ENCODE assay signal across 12 mouse cellular contexts in the genomic region with DNA sequence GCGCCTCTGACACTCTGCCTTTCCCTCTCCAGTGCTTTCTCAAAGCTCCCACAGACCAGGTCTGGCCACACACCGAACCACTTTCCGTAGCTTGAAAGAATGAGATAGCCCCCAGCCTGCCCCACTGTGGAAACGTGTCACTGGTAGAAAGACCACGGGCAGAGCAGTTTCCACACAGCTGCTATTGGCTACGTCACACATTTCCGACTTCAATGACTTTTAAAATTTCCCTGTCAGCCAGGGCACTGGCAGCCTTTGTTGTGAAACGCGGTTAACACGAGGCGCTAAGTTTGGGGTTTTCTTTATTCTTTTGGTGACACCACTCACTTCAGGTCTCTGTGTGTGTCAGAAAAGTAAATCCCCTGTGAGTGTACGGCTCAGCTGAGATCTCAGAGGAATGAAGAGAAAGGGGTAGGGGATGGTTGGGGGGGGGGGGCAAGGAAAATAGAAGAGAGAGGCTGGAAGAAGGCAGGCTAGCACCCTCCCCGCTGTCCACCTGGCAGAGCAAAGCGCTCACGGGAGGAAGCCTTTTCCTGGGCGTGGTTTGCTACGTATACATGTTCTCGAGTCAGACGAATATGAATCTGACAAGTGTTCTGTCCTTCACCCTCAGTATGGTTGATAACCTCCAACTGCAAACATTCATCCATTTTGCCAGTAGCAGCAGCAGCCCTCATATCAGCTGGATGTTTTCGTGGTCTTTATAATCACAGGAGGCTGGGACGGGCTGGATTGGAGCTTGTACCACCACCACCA. TPM values are rescaled to one million over a fixed set of nuclear protein-coding genes. Genes with fewer than 3 reads are reported as not detected.
DNase-seq lines count a peak whose midpoint lies in the region; ATAC-seq and TF ChIP-seq lines count a peak whose summit lies in the region.
"Had no signal": no experiment of that assay in that cellular context is flagged by ENCODE, and none has a peak within 500 bp of the region (broad histone marks: within the 10 kb centered on the region; RNA-seq: fewer than 3 reads in every experiment).

No protein-coding gene starts in this region.

- DNase-seq in kidney, adult 2 months: no peak
- peak; percentile 84 to 85 for DNase-seq in CD8-positive naive resting alpha-beta T cell, adult 2 months (ENCODE audit: low read depth in 2 of 2, low spot score in 2 of 2)
- peak; percentile 26 to 56 for DNase-seq in thymus, adult 18-20 months
- DNase-seq in heart, postnatal 14 days: no peak
- DNase-seq in urinary bladder, postnatal 4 days (ENCODE audit: low spot score in 2 of 2): no peak
- DNase-seq in midbrain, postnatal 0 days (ENCODE audit: low spot score): no peak
- DNase-seq: cerebellum, adult 11-12 months had no signal

- ATAC-seq in kidney, embryonic 14.5 days (ENCODE audit: low FRiP score, low TSS enrichment): no peak
- peak; percentile 82 for ATAC-seq in inflammation-experienced regulatory T-cells, adult 6 months
- no peak for ATAC-seq in midbrain, postnatal 0 days (ENCODE audit: low FRiP score)
- ATAC-seq: hindbrain, embryonic 16.5 days; midbrain, embryonic 15.5 days had no signal

- H3K27me3 ChIP-seq in kidney, adult 2 months (replicated peaks; ENCODE audit: control insufficient read depth, insufficient read depth, low read length): no peaks in the 10 kb centered on the region
- no peaks in the 10 kb centered on the region for H3K27me3 ChIP-seq in kidney, embryonic 14.5 days (ENCODE audit: control insufficient read depth, insufficient read depth, low read length)
- no peaks in the 10 kb centered on the region for H3K27me3 ChIP-seq in midbrain, postnatal 0 days (ENCODE audit: insufficient read depth, low read length)
- H3K27me3 ChIP-seq: midbrain, embryonic 15.5 days had no signal

- WGBS in kidney, adult 2 months: 90% methylated on average over 21 of the region's 21 CpGs
- 87% methylated on average over 21 of the region's 21 CpGs for WGBS in kidney, embryonic 14.5 days
- WGBS in midbrain, postnatal 0 days: 72% methylated on average over 21 of the region's 21 CpGs

- H3K4me2 ChIP-seq in kidney, embryonic 14.5 days (replicated peaks; ENCODE audit: low read depth, low read length): no peak overlapping the region
- H3K4me2 ChIP-seq in midbrain, postnatal 0 days (ENCODE audit: low read depth, low read length, poor library complexity, severe bottlenecking): no peak overlapping the region
- H3K4me2 ChIP-seq: heart, embryonic 11.5 days; midbrain, embryonic 15.5 days had no signal

- H3K9ac ChIP-seq in kidney, embryonic 14.5 days (ENCODE audit: low read depth, low read length): no peak overlapping the region
- H3K9ac ChIP-seq in midbrain, postnatal 0 days (replicated peaks; ENCODE audit: low read length, poor library complexity, severe bottlenecking): no peak overlapping the region
- H3K9ac ChIP-seq: midbrain, embryonic 15.5 days had no signal

- no peaks in the 10 kb centered on the region for H3K36me3 ChIP-seq in kidney, adult 2 months (ENCODE audit: control insufficient read depth, insufficient read depth, low read length)
- H3K36me3 ChIP-seq in kidney, embryonic 14.5 days (ENCODE audit: control insufficient read depth, insufficient read depth, low read length): no peaks in the 10 kb centered on the region
- H3K36me3 ChIP-seq in midbrain, postnatal 0 days (ENCODE audit: insufficient read depth, low read length): no peaks in the 10 kb centered on the region
- H3K36me3 ChIP-seq: midbrain, embryonic 15.5 days had no signal

- intact Hi-C loops in heart, postnatal 14 days (cut with DNase I): no loop called here

- H3K27ac ChIP-seq in kidney, adult 2 months (ENCODE audit: insufficient read depth, low read depth, low read length): peak overlapping the region; percentile 51; the same call in 1 of the 2 replicates
- no peak overlapping the region; the same call in 1 of the 2 replicates for H3K27ac ChIP-seq in kidney, embryonic 14.5 days (ENCODE audit: low read depth, low read length)
- H3K27ac ChIP-seq in midbrain, postnatal 0 days (ENCODE audit: low read depth, low read length): no peak overlapping the region
- H3K27ac ChIP-seq: midbrain, embryonic 15.5 days had no signal

- 0 out of 2 replicates have a peak, but pooled peaks cover 4% of the 10 kb centered on the region for H3K4me1 ChIP-seq in kidney, adult 2 months (ENCODE audit: control insufficient read depth, insufficient read depth, low read length)
- H3K4me1 ChIP-seq in kidney, embryonic 14.5 days (ENCODE audit: control insufficient read depth, insufficient read depth, low read length): peaks cover 12% of the 10 kb centered on the region; the same call in 1 of the 2 replicates
- H3K4me1 ChIP-seq in midbrain, postnatal 0 days (ENCODE audit: insufficient read depth, low read length): no peaks in the 10 kb centered on the region
- H3K4me1 ChIP-seq: midbrain, embryonic 15.5 days had no signal

- TF ChIP-seq CTCF in kidney, adult 2 months (conservative IDR thresholded peaks at IDR 0.05; ENCODE audit: insufficient read depth, insufficient read length, low read depth, low read length): no peak
- no peak for TF ChIP-seq CTCF in midbrain, postnatal 0 days (IDR thresholded peaks at IDR 0.05)

- H3K9me3 ChIP-seq in kidney, embryonic 14.5 days (ENCODE audit: control insufficient read depth, low read length): no peaks in the 10 kb centered on the region
- no peaks in the 10 kb centered on the region for H3K9me3 ChIP-seq in midbrain, postnatal 0 days (ENCODE audit: low read length)
- H3K9me3 ChIP-seq: midbrain, embryonic 15.5 days had no signal

- no peak for TF ChIP-seq POLR2A in kidney, adult 2 months (IDR thresholded peaks at IDR 0.05; ENCODE audit: low read depth, low read length)

- no peak overlapping the region for H3K4me3 ChIP-seq in kidney, adult 2 months (ENCODE audit: insufficient read depth, low read depth, low read length)
- no peak overlapping the region for H3K4me3 ChIP-seq in kidney, embryonic 14.5 days (ENCODE audit: low read length)
- H3K4me3 ChIP-seq in midbrain, postnatal 0 days (ENCODE audit: low read depth, low read length): no peak overlapping the region
- H3K4me3 ChIP-seq: midbrain, embryonic 15.5 days had no signal

RNA-seq across cellular contexts. Expression of a gene that starts 47.9 kb away (rescaled TPM):
- polyA plus RNA-seq in kidney, adult 2 months (2012; rRNA removed): 2.0 TPM in 2 replicates
- polyA plus RNA-seq in kidney, embryonic 14.5 days (2014; fragmentation: Nextera tagmentation; extraction: Ambion mirVana): 0.11 and 0.24 TPM in 2 replicates
- not detected for polyA plus RNA-seq in inflammation-experienced regulatory T-cells, adult 6 months (2017; shearing (Covaris generic))
- total RNA-seq in heart, postnatal 14 days (2021): 10 to 100 TPM; 45.6 to 58.2 TPM
- 6.0 and 12.0 TPM in 2 replicates for total RNA-seq in midbrain, postnatal 0 days (2014; rRNA removed)
- 7.6 and 8.4 TPM in 2 replicates for polyA plus RNA-seq in midbrain, postnatal 0 days (2015; fragmentation: Nextera tagmentation; extraction: Ambion mirVana)

RNA-seq across cellular contexts. Expression of a gene that starts 50.8 kb away (rescaled TPM):
- 0.91 and 1.8 TPM in 2 replicates for polyA plus RNA-seq in kidney, adult 2 months (2012; rRNA removed)
- polyA plus RNA-seq in kidney, embryonic 14.5 days (2014; fragmentation: Nextera tagmentation; extraction: Ambion mirVana): 0.66 and 0.93 TPM in 2 replicates
- 100 to 1,000 TPM in 1 of 3 experiments, 10 to 100 TPM in 2; 81.6 to 107 (median 90.7) TPM for polyA plus RNA-seq in inflammation-experienced regulatory T-cells, adult 6 months (2017; shearing (Covaris generic))
- total RNA-seq in heart, postnatal 14 days (2021): 1 to 10 TPM; 2.4 to 3.1 TPM
- 0.55 and 1.2 TPM in 2 replicates for total RNA-seq in midbrain, postnatal 0 days (2014; rRNA removed)
- polyA plus RNA-seq in midbrain, postnatal 0 days (2015; fragmentation: Nextera tagmentation; extraction: Ambion mirVana): 0.32 and 0.39 TPM in 2 replicates

Comparison
In these comparisons a context has a peak if more than half of its experiments do, and no peak if none do; other contexts are left out.
1. DNase-seq: peak in CD8-positive naive resting alpha-beta T cell, adult 2 months (2 of 2) and thymus, adult 18-20 months (2 of 2); none in kidney, adult 2 months (single experiment), heart, postnatal 14 days (0 of 2), urinary bladder, postnatal 4 days (0 of 2) and midbrain, postnatal 0 days (single experiment).
2. RNA of a gene that starts 50.8 kb away (polyA plus RNA-seq): 81.6 to 107 TPM in inflammation-experienced regulatory T-cells, adult 6 months; 0.91 to 1.8 TPM in kidney, adult 2 months, 0.66 to 0.93 TPM in kidney, embryonic 14.5 days and 0.32 to 0.39 TPM in midbrain, postnatal 0 days; every median in the first group is over 10 times any median in the second.